Mouse (Mus musculus): ENCODE data around the gene Hsf2bp. TPM values are rescaled to one million over a fixed set of nuclear protein-coding genes. Genes with fewer than 3 reads are reported as not detected.

Hsf2bp gene
- polyA plus RNA-seq, 1 experiment from 2014 or later, result 0.42 TPM

DNA sequence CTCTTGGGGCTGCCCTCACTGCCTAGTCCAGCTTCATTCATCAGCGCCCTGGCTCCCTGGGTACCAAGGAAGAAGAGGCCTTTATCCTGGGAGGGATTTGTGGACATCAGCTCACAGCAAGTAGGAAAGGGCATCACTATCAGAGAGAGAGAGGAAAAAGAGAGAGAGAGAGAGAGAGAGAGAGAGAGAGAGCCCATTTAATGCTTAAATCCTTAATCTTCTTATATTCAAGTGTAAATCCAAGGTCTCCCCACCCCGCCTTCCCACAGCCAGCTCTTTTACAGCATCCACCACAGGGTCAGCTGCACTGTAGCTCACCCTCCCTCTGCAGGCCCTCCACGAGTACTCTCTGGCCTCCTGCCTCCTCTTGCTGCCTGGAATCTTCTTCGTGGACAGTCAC, 94.5 kb downstream of the Hsf2bp start:
- Histone ChIP-seq H3K27ac (ENCODE audit: low read depth) (no peak overlapping the region), H3K4me2 (ENCODE audit: low read depth, low read length) (no peak overlapping the region), H3K4me3 (ENCODE audit: low read depth, low read length) (no peak overlapping the region), H3K27me3 (ENCODE audit: insufficient read depth, low read length) (no peaks in the 10 kb centered on the region), H3K9ac (replicated peaks) (no peak overlapping the region), H3K36me3 (replicated peaks; ENCODE audit: insufficient read depth, low read length) (no peaks in the 10 kb centered on the region), H3K9me3 (ENCODE audit: low read length) (no peaks in the 10 kb centered on the region), H3K4me1 (ENCODE audit: insufficient read depth) (peaks cover 28% of the 10 kb centered on the region)
- no peak for ATAC-seq
- no peak for DNase-seq
- no peak for TF ChIP-seq EP300 (IDR thresholded peaks at IDR 0.05; ENCODE audit: low read depth)
- no peak for TF ChIP-seq CTCF (IDR thresholded peaks at IDR 0.05; ENCODE audit: low read depth)
- WGBS (ENCODE audit: insufficient replicate concordance), result 69% methylated on average over 4 of the region's 4 CpGs

DNA sequence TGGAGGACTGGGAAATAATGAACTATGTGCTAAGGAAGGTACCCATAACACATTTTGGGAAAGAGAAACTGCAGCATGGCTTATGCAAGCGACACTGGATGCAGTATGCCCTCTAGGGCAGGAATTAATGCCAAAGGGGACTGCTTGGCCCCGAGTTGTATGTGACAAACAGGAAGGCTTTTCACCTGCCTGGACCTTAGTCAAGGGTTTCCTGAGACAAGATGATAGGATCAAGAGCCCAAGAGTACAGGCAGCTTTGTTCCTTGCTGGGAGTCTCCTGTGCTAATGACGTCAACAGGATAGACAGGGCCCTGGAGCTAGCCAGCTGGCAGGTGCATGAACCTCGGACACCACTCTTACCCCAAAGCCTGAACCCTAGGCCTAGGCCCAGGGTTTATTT, 95.5 kb downstream of the Hsf2bp start:
- Histone ChIP-seq H3K27me3 (ENCODE audit: insufficient read depth, low read length) (no peaks in the 10 kb centered on the region), H3K4me1 (ENCODE audit: insufficient read depth) (peaks cover 28% of the 10 kb centered on the region), H3K36me3 (replicated peaks; ENCODE audit: insufficient read depth, low read length) (no peaks in the 10 kb centered on the region), H3K9ac (replicated peaks) (no peak overlapping the region), H3K9me3 (ENCODE audit: low read length) (no peaks in the 10 kb centered on the region), H3K27ac (ENCODE audit: low read depth) (no peak overlapping the region), H3K4me2 (ENCODE audit: low read depth, low read length) (no peak overlapping the region), H3K4me3 (ENCODE audit: low read depth, low read length) (no peak overlapping the region)
- ATAC-seq (no peak), DNase-seq (no peak)
- WGBS (ENCODE audit: insufficient replicate concordance), result 69% methylated on average over 4 of the region's 4 CpGs
- TF ChIP-seq EP300 (IDR thresholded peaks at IDR 0.05; ENCODE audit: low read depth), result no peak; the same call in 1 of the 2 replicates
- no peak for TF ChIP-seq CTCF (IDR thresholded peaks at IDR 0.05; ENCODE audit: low read depth)

DNA sequence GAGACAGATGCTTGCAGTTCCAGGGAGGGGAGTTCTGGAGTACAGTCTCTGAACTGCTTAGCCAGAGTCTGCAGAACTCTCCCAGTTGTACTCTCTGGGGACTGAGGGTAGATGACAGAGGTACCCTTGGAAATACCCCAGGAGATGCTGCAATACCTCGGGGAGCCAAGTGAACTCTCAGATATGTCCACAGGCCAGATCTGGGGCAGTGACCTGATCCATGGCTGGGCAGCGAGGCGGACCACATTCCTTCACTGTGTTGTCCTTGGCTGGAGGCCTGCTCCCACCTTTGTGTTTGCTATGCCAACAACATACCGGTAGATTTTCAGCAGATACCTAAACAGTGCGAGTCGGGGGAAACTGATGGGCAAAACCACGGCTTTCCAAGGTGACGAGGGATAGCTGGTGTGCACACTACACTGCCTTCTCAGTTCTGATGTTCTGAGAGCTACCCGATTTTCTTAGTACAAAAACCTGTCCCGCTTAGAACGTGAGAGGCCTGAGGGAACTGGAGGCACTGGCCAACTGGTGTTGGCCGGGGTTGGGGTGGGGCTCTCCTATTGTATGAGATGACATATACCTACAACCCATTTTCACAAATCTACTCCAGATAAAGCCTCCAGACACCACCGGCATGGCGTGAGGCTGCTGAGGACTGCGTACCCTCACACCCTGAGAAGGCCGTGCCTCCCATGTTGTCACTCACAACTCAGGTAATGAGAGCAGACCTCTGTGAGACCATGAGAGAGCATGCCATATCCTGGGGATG, 96.7 kb downstream of the Hsf2bp start:
- TF ChIP-seq CTCF (IDR thresholded peaks at IDR 0.05; ENCODE audit: low read depth) (no peak), EP300 (IDR thresholded peaks at IDR 0.05; ENCODE audit: low read depth) (no peak)
- H3K9me3 ChIP-seq (ENCODE audit: low read length), result no peaks in the 10 kb centered on the region
- ATAC-seq (peak; percentile 91), DNase-seq (peak; percentile 70)
- WGBS (ENCODE audit: insufficient replicate concordance), result 74% methylated on average over 16 of the region's 16 CpGs
- H3K9ac ChIP-seq (replicated peaks), result no peak overlapping the region
- no peaks in the 10 kb centered on the region for H3K36me3 ChIP-seq (replicated peaks; ENCODE audit: insufficient read depth, low read length)
- H3K4me2 ChIP-seq (ENCODE audit: low read depth, low read length), result no peak overlapping the region
- peak overlapping the region; percentile 76 for H3K27ac ChIP-seq (ENCODE audit: low read depth)
- no peak overlapping the region for H3K4me3 ChIP-seq (ENCODE audit: low read depth, low read length)
- no peaks in the 10 kb centered on the region for H3K27me3 ChIP-seq (ENCODE audit: insufficient read depth, low read length)
- H3K4me1 ChIP-seq (ENCODE audit: insufficient read depth), result peaks cover 28% of the 10 kb centered on the region

DNA sequence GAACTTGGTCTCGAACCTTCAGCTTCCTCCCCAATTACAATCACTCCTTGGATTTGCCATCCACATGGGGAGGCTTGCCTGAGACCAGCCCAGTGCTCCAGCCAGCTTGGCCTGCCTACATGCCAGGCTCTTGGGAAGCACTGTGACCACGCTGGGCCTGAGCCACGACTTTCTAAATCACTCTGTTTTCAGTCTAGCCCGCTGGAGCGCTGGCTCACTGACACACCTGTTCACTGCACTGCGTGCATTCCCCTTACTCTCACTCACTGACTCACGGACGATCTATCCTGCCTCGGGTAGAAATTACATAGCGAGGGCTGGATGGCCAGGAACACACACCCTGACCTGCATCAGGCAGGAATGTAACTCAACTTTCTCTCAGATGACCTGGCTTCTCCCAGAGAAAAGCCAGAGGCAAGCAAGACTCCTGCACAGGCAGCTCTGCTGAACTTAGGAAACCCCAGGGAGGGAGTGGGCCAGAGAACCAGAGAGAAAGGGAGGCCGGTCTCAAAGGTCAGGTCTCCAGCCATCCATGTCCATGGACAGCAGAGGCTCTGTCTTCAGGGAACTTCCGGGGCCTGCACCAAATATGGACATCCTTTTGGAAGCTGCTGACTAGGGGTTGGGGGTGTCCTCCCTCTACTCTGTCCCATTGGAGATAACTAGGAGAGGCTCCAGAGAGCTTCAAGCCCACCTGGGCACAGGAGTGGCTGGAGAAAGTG, 97.4 kb downstream of the Hsf2bp start:
- Histone ChIP-seq H3K4me2 (ENCODE audit: low read depth, low read length) (no peak overlapping the region), H3K9ac (replicated peaks) (no peak overlapping the region; the same call in 1 of the 2 replicates), H3K36me3 (replicated peaks; ENCODE audit: insufficient read depth, low read length) (no peaks in the 10 kb centered on the region), H3K27me3 (ENCODE audit: insufficient read depth, low read length) (no peaks in the 10 kb centered on the region), H3K4me3 (ENCODE audit: low read depth, low read length) (no peak overlapping the region), H3K9me3 (ENCODE audit: low read length) (no peaks in the 10 kb centered on the region), H3K27ac (ENCODE audit: low read depth) (peak overlapping the region; percentile 76), H3K4me1 (ENCODE audit: insufficient read depth) (peaks cover 25% of the 10 kb centered on the region)
- 66% methylated on average over 12 of the region's 12 CpGs for WGBS (ENCODE audit: insufficient replicate concordance)
- ATAC-seq (peak; percentile 55), DNase-seq (no peak)
- TF ChIP-seq CTCF (IDR thresholded peaks at IDR 0.05; ENCODE audit: low read depth) (no peak), EP300 (IDR thresholded peaks at IDR 0.05; ENCODE audit: low read depth) (no peak)

DNA sequence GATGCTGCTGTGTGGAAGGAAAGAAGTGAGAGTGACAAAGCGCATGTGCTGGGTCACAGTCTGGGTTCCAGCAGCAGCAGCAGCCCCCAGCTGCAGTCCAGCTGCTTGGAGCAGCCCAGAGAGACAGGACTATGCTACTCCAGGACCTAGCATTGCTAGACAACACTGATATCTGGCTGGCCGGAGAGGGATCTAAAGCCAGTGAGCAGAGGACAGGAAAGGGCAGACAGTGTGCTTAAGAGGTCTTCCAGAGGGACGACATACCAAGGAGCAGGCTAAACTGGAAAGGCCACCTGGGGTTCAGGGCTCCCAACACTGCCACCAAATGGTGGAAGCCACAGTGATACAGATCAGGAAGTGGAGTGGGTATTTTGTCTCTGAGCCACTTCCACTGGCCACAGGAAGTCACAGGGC, 99.0 kb downstream of the Hsf2bp start:
- no peak for ATAC-seq
- no peak for TF ChIP-seq EP300 (IDR thresholded peaks at IDR 0.05; ENCODE audit: low read depth)
- TF ChIP-seq CTCF (IDR thresholded peaks at IDR 0.05; ENCODE audit: low read depth), result peak; percentile 60

DNA sequence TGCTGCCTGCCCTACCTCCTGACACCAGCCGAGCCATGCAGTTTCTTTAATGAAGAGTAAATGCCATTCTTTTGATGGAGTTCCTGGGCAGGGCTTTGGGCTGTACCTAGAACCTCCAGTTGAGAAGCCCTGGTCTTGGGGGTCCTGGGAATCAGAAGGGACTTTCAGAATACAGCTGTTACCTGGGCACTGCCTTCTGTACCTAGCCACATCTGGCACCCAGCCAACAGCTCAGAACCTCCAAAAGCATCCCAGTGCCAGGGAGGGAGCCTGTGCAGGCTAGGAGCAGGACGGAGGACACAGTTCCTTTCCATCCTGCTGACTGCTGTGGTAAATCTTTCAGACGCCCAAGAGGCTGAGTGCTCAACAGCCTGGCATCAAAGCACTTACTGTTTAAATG, 100.3 kb downstream of the Hsf2bp start:
- DNase-seq (no peak), ATAC-seq (no peak)
- Histone ChIP-seq H3K9me3 (ENCODE audit: low read length) (no peaks in the 10 kb centered on the region), H3K4me2 (ENCODE audit: low read depth, low read length) (no peak overlapping the region), H3K9ac (replicated peaks) (no peak overlapping the region), H3K27me3 (ENCODE audit: insufficient read depth, low read length) (no peaks in the 10 kb centered on the region), H3K4me3 (ENCODE audit: low read depth, low read length) (no peak overlapping the region), H3K4me1 (ENCODE audit: insufficient read depth) (peaks cover 43% of the 10 kb centered on the region), H3K27ac (ENCODE audit: low read depth) (no peak overlapping the region), H3K36me3 (replicated peaks; ENCODE audit: insufficient read depth, low read length) (no peaks in the 10 kb centered on the region)
- TF ChIP-seq EP300 (IDR thresholded peaks at IDR 0.05; ENCODE audit: low read depth) (no peak), CTCF (IDR thresholded peaks at IDR 0.05; ENCODE audit: low read depth) (no peak)
- WGBS (ENCODE audit: insufficient replicate concordance), result 68% methylated on average over 3 of the region's 3 CpGs

More for the DNA sequence above, 99.0 kb downstream of the Hsf2bp start:
- no peak for DNase-seq
- H3K27me3 ChIP-seq (ENCODE audit: insufficient read depth, low read length), result no peaks in the 10 kb centered on the region
- peaks cover 30% of the 10 kb centered on the region for H3K4me1 ChIP-seq (ENCODE audit: insufficient read depth)
- no peak overlapping the region for H3K4me3 ChIP-seq (ENCODE audit: low read depth, low read length)
- no peaks in the 10 kb centered on the region for H3K9me3 ChIP-seq (ENCODE audit: low read length)
- no peak overlapping the region for H3K4me2 ChIP-seq (ENCODE audit: low read depth, low read length)
- no peak overlapping the region for H3K9ac ChIP-seq (replicated peaks)
- WGBS (ENCODE audit: insufficient replicate concordance), result 35% methylated on average over 3 of the region's 3 CpGs
- no peaks in the 10 kb centered on the region for H3K36me3 ChIP-seq (replicated peaks; ENCODE audit: insufficient read depth, low read length)
- H3K27ac ChIP-seq (ENCODE audit: low read depth), result no peak overlapping the region
